Mouse (Mus musculus): ENCODE results near the gene Stxbp2.

DNA sequence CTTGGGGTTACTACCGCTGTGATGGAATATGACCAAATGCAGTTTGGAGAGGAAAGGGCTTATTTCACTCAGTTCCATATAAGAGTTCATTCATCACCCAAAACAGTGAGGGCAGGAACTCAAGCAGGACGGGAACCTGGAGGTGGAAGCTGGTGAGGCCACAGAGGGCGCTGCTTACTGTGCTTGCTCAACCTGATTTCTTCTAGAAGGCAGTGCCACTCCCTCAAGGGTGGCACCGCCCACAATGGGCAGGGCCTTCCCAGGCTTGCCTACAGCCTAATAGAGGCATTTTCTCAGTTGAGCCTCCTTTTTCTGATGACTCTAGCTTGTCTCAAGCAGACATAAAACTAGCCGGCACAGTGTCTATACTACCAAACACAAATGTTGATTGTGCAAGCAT lies 15.0 kb downstream of the Stxbp2 start:
- peak; percentile 65 for TF ChIP-seq CTCF (IDR thresholded peaks at IDR 0.05; ENCODE audit: low read depth)
- no peak for TF ChIP-seq EP300 (IDR thresholded peaks at IDR 0.05; ENCODE audit: low read depth)

Measured in liver, postnatal 0 days (tissue).